9 mouse cellular contexts compared by ENCODE assay signal in the genomic region with DNA sequence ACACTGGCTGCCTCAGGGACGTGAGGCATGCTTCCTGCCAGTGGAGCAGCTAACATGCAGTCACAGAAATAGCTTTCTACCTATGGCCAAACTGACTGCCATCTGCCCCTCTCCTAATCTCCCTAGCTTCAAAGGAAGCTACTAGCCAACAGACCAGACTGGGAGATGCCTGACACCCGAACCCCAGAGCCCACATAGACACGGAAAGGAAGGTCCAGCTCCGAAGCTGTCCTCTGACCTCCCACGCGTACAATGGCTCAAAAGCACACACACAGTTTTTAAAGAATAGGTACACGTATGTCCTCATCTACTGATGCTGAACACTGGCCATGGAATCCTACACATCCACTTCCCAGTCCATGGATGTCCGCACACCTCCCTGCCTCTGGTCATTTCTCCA. TPM values are rescaled to one million over a fixed set of nuclear protein-coding genes. Genes with fewer than 3 reads are reported as not detected.
A peak's percentile ranks its signal among the peaks of the same experiment; 100 is the strongest.
DNase-seq lines count a peak whose midpoint lies in the region; ATAC-seq and TF ChIP-seq lines count a peak whose summit lies in the region.
"Had no signal": no experiment of that assay in that cellular context is flagged by ENCODE, and none has a peak within 500 bp of the region (broad histone marks: within the 10 kb centered on the region; RNA-seq: fewer than 3 reads in every experiment).

No protein-coding gene starts in this region.

- no peak for ATAC-seq in neural tube, embryonic 11.5 days (ENCODE audit: insufficient read depth, low FRiP score, low TSS enrichment)
- ATAC-seq in intestine, postnatal 0 days: no peak
- no peak for ATAC-seq in stomach, embryonic 16.5 days (ENCODE audit: insufficient read depth, low FRiP score)
- ATAC-seq: forebrain, embryonic 14.5 days had no signal

- no peaks in the 10 kb centered on the region for H3K36me3 ChIP-seq in heart, adult 2 months (ENCODE audit: control insufficient read depth, insufficient read depth, low read length)
- no peaks in the 10 kb centered on the region for H3K36me3 ChIP-seq in neural tube, embryonic 11.5 days (ENCODE audit: control insufficient read depth, insufficient read depth, low read length)
- H3K36me3 ChIP-seq in intestine, postnatal 0 days (ENCODE audit: control insufficient read depth, insufficient read depth): no peaks in the 10 kb centered on the region
- H3K36me3 ChIP-seq in stomach, embryonic 16.5 days (ENCODE audit: control insufficient read depth, insufficient read depth, low read length): no peaks in the 10 kb centered on the region

- no peaks in the 10 kb centered on the region for H3K27me3 ChIP-seq in heart, adult 2 months (ENCODE audit: control insufficient read depth, insufficient read depth, low read length)
- 0 out of 2 replicates have a peak, but pooled peaks cover 2% of the 10 kb centered on the region for H3K27me3 ChIP-seq in neural tube, embryonic 11.5 days (ENCODE audit: control insufficient read depth, insufficient read depth, low read length)
- no peaks in the 10 kb centered on the region for H3K27me3 ChIP-seq in intestine, postnatal 0 days (replicated peaks; ENCODE audit: control insufficient read depth, insufficient read depth, low read length)
- no peaks in the 10 kb centered on the region for H3K27me3 ChIP-seq in stomach, embryonic 16.5 days (ENCODE audit: control insufficient read depth, insufficient read depth, low read length)

- no peak overlapping the region for H3K9ac ChIP-seq in heart, adult 2 months (ENCODE audit: low read depth, low read length)
- H3K9ac ChIP-seq in neural tube, embryonic 11.5 days (ENCODE audit: low read length): no peak overlapping the region
- H3K9ac ChIP-seq in intestine, postnatal 0 days (ENCODE audit: low read depth, low read length): no peak overlapping the region
- H3K9ac ChIP-seq in stomach, embryonic 16.5 days (ENCODE audit: low read length): peak overlapping the region; percentile 84

- peaks cover 1% of the 10 kb centered on the region; the same call in 1 of the 2 replicates for H3K79me2 ChIP-seq in heart, adult 2 months (replicated peaks; ENCODE audit: control insufficient read depth, insufficient read depth, low read length)

- no peak for TF ChIP-seq EP300 in heart, adult 2 months (IDR thresholded peaks at IDR 0.05; ENCODE audit: insufficient read depth, low read depth, low read length)

- H3K27ac ChIP-seq in heart, adult 2 months: peak overlapping the region; percentile 28
- no peak overlapping the region for H3K27ac ChIP-seq in neural tube, embryonic 11.5 days (ENCODE audit: low read depth, low read length)
- no peak overlapping the region for H3K27ac ChIP-seq in intestine, postnatal 0 days (ENCODE audit: low read depth, low read length)
- no peak overlapping the region for H3K27ac ChIP-seq in stomach, embryonic 16.5 days (ENCODE audit: low read length)

- peaks cover 5% of the 10 kb centered on the region for H3K4me1 ChIP-seq in heart, adult 2 months (ENCODE audit: control insufficient read depth, insufficient read depth, low read length)
- peaks cover 13% of the 10 kb centered on the region; the same call in 1 of the 2 replicates for H3K4me1 ChIP-seq in neural tube, embryonic 11.5 days (ENCODE audit: control insufficient read depth, insufficient read depth, low read length)
- no peaks in the 10 kb centered on the region for H3K4me1 ChIP-seq in intestine, postnatal 0 days (replicated peaks; ENCODE audit: control insufficient read depth, insufficient read depth, low read length)
- peaks cover 28% of the 10 kb centered on the region for H3K4me1 ChIP-seq in stomach, embryonic 16.5 days (ENCODE audit: control insufficient read depth, insufficient read depth, low read length)

- H3K9me3 ChIP-seq in neural tube, embryonic 11.5 days (ENCODE audit: control insufficient read depth, low read length): no peaks in the 10 kb centered on the region
- H3K9me3 ChIP-seq in intestine, postnatal 0 days (ENCODE audit: control insufficient read depth): no peaks in the 10 kb centered on the region
- H3K9me3 ChIP-seq in stomach, embryonic 16.5 days (replicated peaks; ENCODE audit: control insufficient read depth, low read length): no peaks in the 10 kb centered on the region

- DNase-seq in heart, adult 2 months: no peak
- no peak for DNase-seq in heart, adult 9 months (ENCODE audit: low spot score in 2 of 2)
- DNase-seq in neural tube, embryonic 11.5 days (ENCODE audit: low spot score): no peak
- DNase-seq in neural tube, embryonic 10.5 days (ENCODE audit: extremely low spot score, low spot score): no peak
- no peak for DNase-seq in urinary bladder, postnatal 10 days (ENCODE audit: low spot score)
- DNase-seq in frontal cortex, postnatal 10 days (ENCODE audit: low spot score in 2 of 2): no peak

- 0 out of 2 replicates have a peak overlapping the region, but pooled peaks have one; percentile 2 for H3K4me2 ChIP-seq in neural tube, embryonic 11.5 days (ENCODE audit: low read depth)
- peak overlapping the region; percentile 90 for H3K4me2 ChIP-seq in intestine, postnatal 0 days (replicated peaks; ENCODE audit: low read depth)
- peak overlapping the region; percentile 78 for H3K4me2 ChIP-seq in stomach, embryonic 16.5 days (ENCODE audit: low read depth, low read length)

- intact Hi-C loops in heart, adult 2 months (cut with DNase I): loop anchor here (2.0 to 5.0 kb wide), 3 partner anchors 23 to 78 kb away; no protein-coding TSS in a partner anchor

- H3K4me3 ChIP-seq in heart, adult 2 months: peak overlapping the region; percentile 88
- no peak overlapping the region for H3K4me3 ChIP-seq in neural tube, embryonic 11.5 days (ENCODE audit: low read depth, low read length)
- peak overlapping the region; percentile 83 for H3K4me3 ChIP-seq in intestine, postnatal 0 days (ENCODE audit: low read depth, low read length)
- peak overlapping the region; percentile 62 for H3K4me3 ChIP-seq in stomach, embryonic 16.5 days (replicated peaks; ENCODE audit: low read length)

- TF ChIP-seq CTCF in heart, adult 2 months (IDR thresholded peaks at IDR 0.05): no peak
- TF ChIP-seq CTCF in intestine, postnatal 0 days (IDR thresholded peaks at IDR 0.05; ENCODE audit: low read depth): no peak

- 45% methylated on average over 8 of the region's 8 CpGs for WGBS in heart, adult 2 months
- 64% methylated on average over 8 of the region's 8 CpGs for WGBS in neural tube, embryonic 11.5 days
- WGBS in intestine, postnatal 0 days: 77% methylated on average over 8 of the region's 8 CpGs
- 62% methylated on average over 8 of the region's 8 CpGs for WGBS in stomach, embryonic 16.5 days

- no peak for TF ChIP-seq POLR2A in heart, adult 2 months (IDR thresholded peaks at IDR 0.05; ENCODE audit: insufficient read depth, low read depth, low read length)

RNA-seq across cellular contexts. Expression of a gene that starts 2.0 kb away (rescaled TPM):
- 10 to 100 TPM; 51.4 to 58.2 TPM for total RNA-seq in heart, adult 2 months (2021)
- 22.5 and 29.9 TPM in 2 replicates for polyA plus RNA-seq in heart, adult 2 months (2012; rRNA removed)
- polyA plus RNA-seq in neural tube, embryonic 11.5 days (2014; fragmentation: Nextera tagmentation; extraction: Ambion mirVana): 14.8 and 16.6 TPM in 2 replicates
- 19.7 and 22.5 TPM in 2 replicates for polyA plus RNA-seq in intestine, postnatal 0 days (2015; fragmentation: Nextera tagmentation; extraction: Ambion mirVana)
- polyA plus RNA-seq in stomach, embryonic 16.5 days (2015; fragmentation: Nextera tagmentation; extraction: Ambion mirVana): 32.8 and 33.4 TPM in 2 replicates

RNA-seq across cellular contexts. Expression of a gene that starts 33.4 kb away (rescaled TPM):
- 10 to 100 TPM; 10.2 to 13.1 TPM for total RNA-seq in heart, adult 2 months (2021)
- 5.2 and 8.4 TPM in 2 replicates for polyA plus RNA-seq in heart, adult 2 months (2012; rRNA removed)
- 22.5 and 22.7 TPM in 2 replicates for polyA plus RNA-seq in neural tube, embryonic 11.5 days (2014; fragmentation: Nextera tagmentation; extraction: Ambion mirVana)
- 9.3 and 10.0 TPM in 2 replicates for polyA plus RNA-seq in intestine, postnatal 0 days (2015; fragmentation: Nextera tagmentation; extraction: Ambion mirVana)
- polyA plus RNA-seq in stomach, embryonic 16.5 days (2015; fragmentation: Nextera tagmentation; extraction: Ambion mirVana): 16.7 and 17.7 TPM in 2 replicates

Comparison
In these comparisons a context has a peak if more than half of its experiments do, and no peak if none do; other contexts are left out.
1. H3K4me2 ChIP-seq: peak in every context shown above with its lines; median percentile 90 in intestine, postnatal 0 days; 78 in stomach, embryonic 16.5 days; 2 in neural tube, embryonic 11.5 days.